In genomic region chr16:62832481-62832880, GRCm38 (mm10) we compare ENCODE assay signal across 9 mouse cellular contexts. TPM values are rescaled to one million over a fixed set of nuclear protein-coding genes. Genes with fewer than 3 reads are reported as not detected.
DNase-seq lines count a peak whose midpoint lies in the region; ATAC-seq and TF ChIP-seq lines count a peak whose summit lies in the region.
"Had no signal": no experiment of that assay in that cellular context is flagged by ENCODE, and none has a peak within 500 bp of the region (broad histone marks: within the 10 kb centered on the region; RNA-seq: fewer than 3 reads in every experiment).

No protein-coding gene starts in this region.

- TF ChIP-seq EP300 in liver, embryonic 14.5 days (IDR thresholded peaks at IDR 0.05; ENCODE audit: low read depth): no peak

- peaks cover 12 to 16% of the 10 kb centered on the region in 2 experiments for H3K4me1 ChIP-seq in liver, embryonic 14.5 days (replicated peaks; ENCODE audit: control insufficient read depth in 2 of 2, insufficient read depth in 2 of 2, low read length in 1 of 2)
- no peaks in the 10 kb centered on the region for H3K4me1 ChIP-seq in neural tube, embryonic 15.5 days

- H3K36me3 ChIP-seq in liver, embryonic 14.5 days (replicated peaks; ENCODE audit: control insufficient read depth, insufficient read depth, low read depth): no peaks in the 10 kb centered on the region
- H3K36me3 ChIP-seq in neural tube, embryonic 15.5 days: no peaks in the 10 kb centered on the region
- H3K36me3 ChIP-seq: liver, embryonic 15.5 days had no signal

- WGBS in liver, embryonic 14.5 days (ENCODE audit: insufficient replicate concordance): 18% methylated on average over 4 of the region's 4 CpGs
- WGBS in neural tube, embryonic 15.5 days: 19% methylated on average over 4 of the region's 4 CpGs

- no peak overlapping the region for H3K4me2 ChIP-seq in liver, embryonic 14.5 days (ENCODE audit: low read depth)
- no peak overlapping the region for H3K4me2 ChIP-seq in neural tube, embryonic 15.5 days
- H3K4me2 ChIP-seq: liver, embryonic 15.5 days had no signal

- DNase-seq in layer of hippocampus, adult 11-12 months (ENCODE audit: low spot score): peak; percentile 34
- no peak for DNase-seq in layer of hippocampus, adult 9-10 months (ENCODE audit: low spot score)
- DNase-seq in T-cell, adult 2 months (ENCODE audit: low spot score): peak; percentile 42
- DNase-seq in embryo, embryonic 10 days (ENCODE audit: low spot score): peak; percentile 77
- peak; percentile 57 for DNase-seq in heart, postnatal 4 days
- DNase-seq in liver, embryonic 14.5 days (ENCODE audit: low read depth in 3 of 3, low spot score in 3 of 3): peak in 2 of 3 experiments; percentile 38 to 39
- DNase-seq in frontal cortex, postnatal 25 days (ENCODE audit: low spot score in 2 of 2): no peak

- H3K9ac ChIP-seq in liver, embryonic 14.5 days (replicated peaks): no peak overlapping the region
- H3K9ac ChIP-seq in neural tube, embryonic 15.5 days (replicated peaks): no peak overlapping the region
- H3K9ac ChIP-seq: liver, embryonic 15.5 days had no signal

- H3K27ac ChIP-seq in liver, embryonic 14.5 days: no peak overlapping the region
- H3K27ac ChIP-seq in neural tube, embryonic 15.5 days (replicated peaks): no peak overlapping the region
- H3K27ac ChIP-seq: liver, embryonic 15.5 days had no signal

- H3K27me3 ChIP-seq in liver, embryonic 14.5 days (ENCODE audit: control insufficient read depth, insufficient read depth, low read length): no peaks in the 10 kb centered on the region
- H3K27me3 ChIP-seq in neural tube, embryonic 15.5 days (replicated peaks): no peaks in the 10 kb centered on the region
- H3K27me3 ChIP-seq: liver, embryonic 15.5 days had no signal

- TF ChIP-seq CTCF in liver, embryonic 14.5 days (IDR thresholded peaks at IDR 0.05; ENCODE audit: low read depth): peak; percentile 87

- ATAC-seq in liver, embryonic 14.5 days (ENCODE audit: insufficient read depth): no peak
- ATAC-seq in neural tube, embryonic 15.5 days (ENCODE audit: low FRiP score): peak; percentile 52; the same call in 1 of the 2 replicates

- H3K4me3 ChIP-seq in liver, embryonic 14.5 days (ENCODE audit: insufficient read depth in 1 of 2, low read depth in 2 of 2, low read length in 2 of 2): no peak overlapping the region
- H3K4me3 ChIP-seq in neural tube, embryonic 15.5 days (replicated peaks): no peak overlapping the region
- H3K4me3 ChIP-seq: liver, embryonic 15.5 days had no signal

- H3K9me3 ChIP-seq in liver, embryonic 14.5 days (ENCODE audit: control insufficient read depth, low read length): no peaks in the 10 kb centered on the region
- H3K9me3 ChIP-seq in neural tube, embryonic 15.5 days (replicated peaks): no peaks in the 10 kb centered on the region
- H3K9me3 ChIP-seq: liver, embryonic 15.5 days had no signal

RNA-seq across cellular contexts. Expression of gene Arl13b, which starts 14.4 kb away (rescaled TPM):
- total RNA-seq in heart, postnatal 4 days (2021): 10 to 100 TPM in 1 of 2 experiments, 1 to 10 TPM in 1; 9.6 to 14.0 TPM
- polyA plus RNA-seq in liver, embryonic 14.5 days (2012; rRNA removed): 1.4 and 1.9 TPM in 2 replicates
- polyA plus RNA-seq in liver, embryonic 14.5 days (2014; fragmentation: Nextera tagmentation; extraction: Ambion mirVana): 4.2 and 4.3 TPM in 2 replicates
- 19.4 and 20.6 TPM in 2 replicates for polyA plus RNA-seq in neural tube, embryonic 15.5 days (2015; fragmentation: Nextera tagmentation; extraction: Ambion mirVana)

RNA-seq across cellular contexts. Expression of gene Stx19, which starts 18.0 kb away (rescaled TPM):
- total RNA-seq in heart, postnatal 4 days (2021): not detected
- polyA plus RNA-seq in liver, embryonic 14.5 days (2012; rRNA removed): not detected in 2 replicates
- not detected in 2 replicates for polyA plus RNA-seq in liver, embryonic 14.5 days (2014; fragmentation: Nextera tagmentation; extraction: Ambion mirVana)
- polyA plus RNA-seq in neural tube, embryonic 15.5 days (2015; fragmentation: Nextera tagmentation; extraction: Ambion mirVana): 0.37 and 0.52 TPM in 2 replicates

RNA-seq across cellular contexts. Expression of gene Pros1, which starts 21.6 kb away (rescaled TPM):
- 10 to 100 TPM; 18.3 to 21.0 TPM for total RNA-seq in heart, postnatal 4 days (2021)
- 2.7 and 4.7 TPM in 2 replicates for polyA plus RNA-seq in liver, embryonic 14.5 days (2012; rRNA removed)
- polyA plus RNA-seq in liver, embryonic 14.5 days (2014; fragmentation: Nextera tagmentation; extraction: Ambion mirVana): 11.3 and 11.7 TPM in 2 replicates
- polyA plus RNA-seq in neural tube, embryonic 15.5 days (2015; fragmentation: Nextera tagmentation; extraction: Ambion mirVana): 13.9 and 20.3 TPM in 2 replicates

RNA-seq across cellular contexts. Expression of gene Nsun3, which starts 45.9 kb away (rescaled TPM):
- total RNA-seq in heart, postnatal 4 days (2021): 10 to 100 TPM in 1 of 2 experiments, 1 to 10 TPM in 1; 9.2 to 10.3 TPM
- 3.1 and 3.8 TPM in 2 replicates for polyA plus RNA-seq in liver, embryonic 14.5 days (2012; rRNA removed)
- polyA plus RNA-seq in liver, embryonic 14.5 days (2014; fragmentation: Nextera tagmentation; extraction: Ambion mirVana): 5.2 and 5.8 TPM in 2 replicates
- 9.4 TPM in 2 replicates for polyA plus RNA-seq in neural tube, embryonic 15.5 days (2015; fragmentation: Nextera tagmentation; extraction: Ambion mirVana)

Comparison
In these comparisons a context has a peak if more than half of its experiments do, and no peak if none do; other contexts are left out.
1. DNase-seq: peak in layer of hippocampus, adult 11-12 months (single experiment), T-cell, adult 2 months (single experiment), embryo, embryonic 10 days (single experiment), heart, postnatal 4 days (single experiment) and liver, embryonic 14.5 days (2 of 3); none in layer of hippocampus, adult 9-10 months (single experiment) and frontal cortex, postnatal 25 days (0 of 2).